Mouse (Mus musculus) adrenal gland, postnatal 4 days (tissue): ENCODE measurements around the gene Steap4. TPM values are rescaled to one million over a fixed set of nuclear protein-coding genes. Genes with fewer than 3 reads are reported as not detected.
"Not testable (repeated sequence)": the region's sequence is repeated elsewhere in the genome, so short reads cannot be mapped to it uniquely, and the experiment has no call there.

ENCODE experiments used
- DNase-seq, 2 experiments: peaks; one replicate each; pipeline ENCODE4 v3.0.0; 2021 to 2022; ENCODE audit warnings: low spot score in 2 of 2, mixed read lengths in 2 of 2
- total RNA-seq, 2 experiments: library from RNA; stranded (reverse); gene quantifications; 2 replicates each; pipeline ENCODE4 v1.2.3; 2021

Steap4 gene
- total RNA-seq, 2 experiments from 2014 or later, result 11.6 to 16.8 TPM

- DNase-seq, result no peak
These were observed 27.7 kb downstream of the Steap4 start for GRCm38 (mm10) chr5:7987962-7988361.

GRCm38 (mm10) chr5:7988415-7988814 is 28.2 kb downstream of the Steap4 start:
- DNase-seq, result no peak

GRCm38 (mm10) chr5:7991631-7992030 is 31.4 kb downstream of the Steap4 start:
- DNase-seq, result not testable (repeated sequence)

- no peak for DNase-seq
These were observed 33.5 kb downstream of the Steap4 start for GRCm38 (mm10) chr5:7993766-7994165.

- DNase-seq, result no peak
These were observed 35.1 kb downstream of the Steap4 start for GRCm38 (mm10) chr5:7995288-7995897.

- no peak for DNase-seq
These were observed 36.3 kb downstream of the Steap4 start for GRCm38 (mm10) chr5:7996401-7997044.

GRCm38 (mm10) chr5:7997086-7997485 is 36.8 kb downstream of the Steap4 start:
- no peak for DNase-seq

- DNase-seq, result no peak
These were observed 40.2 kb downstream of the Steap4 start for GRCm38 (mm10) chr5:8000466-8000865.

GRCm38 (mm10) chr5:8002827-8003226 is 42.6 kb downstream of the Steap4 start:
- DNase-seq, result no peak

- no peak for DNase-seq
These were observed 53.0 kb downstream of the Steap4 start for GRCm38 (mm10) chr5:8013276-8013675.

Other genes starting within 250 kb of the Steap4 start
- 100 to 1,000 TPM; 140 to 149 TPM for gene Sri, start 85.6 kb downstream of the Steap4 start, total RNA-seq